Mouse (Mus musculus): ENCODE measurements around the gene Ccn2.

DNA sequence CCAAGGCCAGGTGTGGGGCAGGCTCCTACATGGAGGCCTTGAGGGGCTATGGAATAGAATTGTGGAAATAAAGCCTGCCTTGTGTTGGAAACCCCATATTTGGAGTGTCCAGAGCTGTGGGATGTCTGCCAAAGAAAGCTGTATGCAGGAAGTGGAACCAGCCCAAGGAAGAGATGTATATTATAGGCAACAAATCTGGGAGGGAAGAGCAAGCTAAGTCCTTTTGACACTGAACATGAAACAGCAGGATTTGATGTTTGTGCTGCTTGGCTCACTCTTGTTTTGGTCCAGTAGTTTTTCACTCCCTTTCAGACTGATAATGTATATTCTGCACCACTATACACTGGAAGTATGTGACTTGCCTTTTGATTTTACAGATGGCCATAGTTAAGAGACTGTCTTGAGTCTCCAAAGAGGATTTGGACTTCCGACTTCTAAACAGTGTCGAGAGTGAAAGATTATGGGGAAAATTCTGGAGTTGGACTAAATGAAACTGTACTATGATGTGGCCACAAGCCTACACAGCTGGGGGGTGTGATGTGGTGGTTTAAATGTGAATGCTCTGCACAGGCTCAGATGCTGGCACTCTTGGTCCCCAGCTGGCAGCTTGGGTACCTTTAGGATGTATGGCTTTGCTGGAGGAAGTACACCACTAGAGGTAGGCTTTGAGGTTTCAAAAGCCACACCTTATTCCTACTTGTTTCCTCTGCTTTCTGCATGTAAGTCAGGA, 25.4 kb upstream of the Ccn2 start:
- no peak for TF ChIP-seq CTCF (IDR thresholded peaks at IDR 0.05; ENCODE audit: low read depth, low read length)
- no peak for TF ChIP-seq POLR2A (IDR thresholded peaks at IDR 0.05; ENCODE audit: insufficient read depth, low read length)
- TF ChIP-seq EP300 (IDR thresholded peaks at IDR 0.05; ENCODE audit: insufficient read depth, low read depth, low read length), result no peak
